Mouse (Mus musculus) lung, postnatal 14 days (tissue): ENCODE results near the gene Ky.

Experiments
- DNase-seq: peaks from one replicate; pipeline ENCODE4 v3.0.0; 2021

Ky gene

DNA sequence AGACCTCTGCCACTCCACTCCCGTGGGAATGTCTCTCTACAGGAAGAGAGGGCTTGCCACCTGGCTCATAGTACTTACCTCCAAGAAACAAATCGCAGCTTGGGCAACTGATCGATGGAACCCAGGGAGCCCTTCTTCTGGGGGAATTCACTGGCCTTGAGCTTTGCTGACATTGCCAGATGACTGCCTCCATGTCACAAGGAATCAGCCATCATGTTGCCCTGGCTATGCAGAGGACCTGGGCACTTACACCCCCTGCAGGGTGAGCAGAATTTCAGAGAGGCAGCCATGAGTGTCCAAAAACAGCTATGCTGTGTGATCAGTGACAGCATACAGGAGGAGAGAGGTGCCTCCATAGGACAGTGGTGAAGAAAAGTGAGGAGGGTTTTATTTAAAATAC, 48.2 kb downstream of the Ky start:
- no peak for DNase-seq

DNA sequence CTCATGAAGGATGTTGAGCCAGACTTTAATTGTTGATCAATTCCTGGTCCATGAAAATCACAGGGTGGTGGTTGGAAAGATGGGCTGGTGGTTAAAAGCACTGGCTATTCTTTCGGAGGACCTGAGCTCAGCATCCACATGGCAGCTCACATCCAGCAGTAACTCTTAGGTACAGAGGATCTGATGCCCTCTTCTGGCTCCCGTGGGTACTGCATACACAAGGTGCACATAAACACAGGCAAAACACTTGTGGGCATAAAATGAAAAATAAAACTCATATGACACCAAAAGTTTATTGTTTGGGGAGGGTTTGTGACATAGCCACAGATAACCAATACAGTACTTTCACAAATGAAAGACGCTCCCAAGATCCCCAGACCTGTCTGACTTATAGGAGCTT, 52.9 kb downstream of the Ky start:
- DNase-seq, result no peak

DNA sequence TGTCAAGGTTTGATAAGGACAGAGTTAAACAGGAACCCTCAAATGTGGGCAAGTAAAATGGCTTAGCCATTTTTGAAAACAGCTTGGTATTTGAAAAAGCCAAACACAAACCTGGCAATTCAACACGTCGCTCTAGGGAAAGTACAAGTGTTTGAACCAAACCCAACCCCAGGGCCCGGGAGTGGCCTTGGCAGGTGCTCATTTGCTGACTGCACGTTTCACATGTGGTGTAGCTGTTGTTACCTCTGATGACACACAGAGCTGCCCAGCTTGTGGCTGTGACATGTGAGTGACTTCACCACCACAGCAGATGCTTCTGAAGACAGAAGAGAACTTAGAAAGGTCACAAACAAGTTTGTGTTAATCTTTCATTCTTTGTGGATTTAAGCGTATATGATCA, 67.3 kb downstream of the Ky start:
- DNase-seq, result no peak

DNA sequence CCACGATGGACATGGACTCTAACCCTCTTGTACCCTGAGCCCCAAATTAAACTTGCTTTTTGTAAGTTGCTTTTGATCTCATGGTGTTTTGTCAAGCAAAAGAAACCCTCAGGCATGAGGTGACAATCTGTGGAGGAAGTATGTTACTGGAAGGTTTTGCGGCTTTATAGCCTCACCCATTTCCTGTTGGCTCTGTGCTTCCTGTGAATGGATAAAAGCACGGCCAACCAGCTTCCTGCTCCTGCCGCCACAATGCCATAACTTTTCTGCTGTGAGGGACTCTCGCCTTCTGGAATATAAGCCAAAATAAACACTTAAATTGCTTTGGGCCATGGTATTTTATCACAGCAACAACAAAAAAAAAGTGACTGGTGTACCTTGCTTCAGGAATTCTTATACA, 71.9 kb downstream of the Ky start:
- DNase-seq, result no peak

DNA sequence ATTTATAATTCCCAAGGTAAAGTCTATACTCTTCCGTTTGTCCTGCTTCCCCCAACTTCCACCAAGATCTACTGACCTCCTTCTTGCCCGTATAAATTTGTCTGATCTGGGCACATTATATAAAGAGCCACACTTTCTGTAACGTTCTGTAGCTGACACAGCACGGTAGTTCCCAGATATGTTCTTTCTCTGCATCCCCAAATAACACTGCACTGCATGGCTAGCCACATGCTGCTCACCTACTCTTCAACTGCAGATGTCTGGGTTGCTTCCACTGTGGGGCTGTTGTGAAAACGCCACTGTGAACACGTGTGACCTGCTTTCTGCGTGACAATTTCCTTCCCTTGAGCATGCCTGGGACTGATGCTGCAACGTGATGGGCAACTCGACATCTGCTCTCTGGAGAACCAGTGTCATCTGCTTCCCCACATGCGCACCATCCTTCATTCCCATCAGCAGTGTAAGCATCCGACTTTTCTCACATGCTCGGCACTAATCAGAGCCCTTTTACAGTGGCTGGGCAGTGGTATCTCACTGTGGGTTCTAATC, 76.4 kb downstream of the Ky start:
- DNase-seq, result no peak

- DNase-seq, result no peak
Measured at GRCm38 (mm10) chr9:102587347-102587746, 81.8 kb downstream of the Ky start.

GRCm38 (mm10) chr9:102594667-102595393, 89.3 kb downstream of the Ky start:
- no peak for DNase-seq
